Mouse (Mus musculus): ENCODE measurements at regions not wholly inside any gene's neighbourhood (a gene's known extent, or its start where the extent isn't known, plus 50 kb on each side); places are given as distances from the start of the nearest gene placed in this dataset.
A peak's percentile ranks its signal among the peaks of the same experiment; 100 is the strongest.

DNA sequence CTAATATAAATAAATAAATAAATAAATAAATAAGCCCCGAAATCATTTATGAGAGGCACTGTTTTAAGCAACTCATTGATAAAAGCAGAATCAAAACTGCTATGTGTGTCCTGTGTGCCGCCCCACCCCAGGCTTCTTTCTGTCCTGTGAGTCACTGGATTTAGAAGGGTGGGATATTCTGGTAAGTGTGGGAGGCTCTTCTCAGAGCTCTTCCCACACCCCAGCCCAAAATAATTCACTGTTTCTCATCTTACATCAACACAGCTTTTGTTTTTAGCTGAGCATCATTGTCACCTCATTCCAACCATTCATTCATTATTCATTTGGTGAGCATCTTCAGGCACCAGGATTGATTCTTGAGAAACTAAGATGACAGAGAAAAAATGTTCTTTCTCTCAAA is 118.4 kb downstream of the Barx2 start:
- no peak overlapping the region for H3K4me3 ChIP-seq
- DNase-seq (ENCODE audit: low spot score) = no peak
- no peaks in the 10 kb centered on the region for H3K27me3 ChIP-seq (replicated peaks; ENCODE audit: low read depth, poor library complexity, severe bottlenecking)
- H3K4me1 ChIP-seq = no peaks in the 10 kb centered on the region
- WGBS = 89% methylated on average over 2 of the region's 2 CpGs
- H3K36me3 ChIP-seq (replicated peaks) = no peaks in the 10 kb centered on the region
- H3K27ac ChIP-seq (replicated peaks) = no peak overlapping the region
- no peaks in the 10 kb centered on the region for H3K9me3 ChIP-seq

DNA sequence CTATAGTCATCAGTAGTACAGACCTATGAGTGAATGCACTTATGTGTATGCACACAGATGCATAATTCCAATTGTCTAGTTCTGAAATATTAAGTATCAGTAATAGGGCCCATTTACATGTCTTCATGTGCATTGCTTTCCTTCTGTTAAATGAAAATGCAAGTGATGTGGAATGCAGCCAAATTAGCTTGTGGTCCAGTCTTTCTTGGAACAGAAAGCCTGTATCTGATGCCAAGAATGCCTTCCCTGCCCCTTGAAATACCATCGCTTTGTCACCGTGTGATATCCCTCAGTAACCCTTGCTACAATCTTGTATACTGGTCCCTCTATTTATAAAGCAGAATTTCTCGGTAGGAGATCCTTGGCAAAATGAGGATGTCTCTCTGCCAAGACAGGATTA is 137.3 kb downstream of the Barx2 start:
- H3K36me3 ChIP-seq (replicated peaks) = no peaks in the 10 kb centered on the region
- H3K4me3 ChIP-seq = no peak overlapping the region
- H3K9me3 ChIP-seq = no peaks in the 10 kb centered on the region
- H3K4me1 ChIP-seq = no peaks in the 10 kb centered on the region
- no peak overlapping the region for H3K27ac ChIP-seq (replicated peaks)
- no peak for DNase-seq (ENCODE audit: low spot score)
- WGBS = 90% methylated on average over 3 of the region's 3 CpGs
- H3K27me3 ChIP-seq (replicated peaks; ENCODE audit: low read depth, poor library complexity, severe bottlenecking) = no peaks in the 10 kb centered on the region

DNA sequence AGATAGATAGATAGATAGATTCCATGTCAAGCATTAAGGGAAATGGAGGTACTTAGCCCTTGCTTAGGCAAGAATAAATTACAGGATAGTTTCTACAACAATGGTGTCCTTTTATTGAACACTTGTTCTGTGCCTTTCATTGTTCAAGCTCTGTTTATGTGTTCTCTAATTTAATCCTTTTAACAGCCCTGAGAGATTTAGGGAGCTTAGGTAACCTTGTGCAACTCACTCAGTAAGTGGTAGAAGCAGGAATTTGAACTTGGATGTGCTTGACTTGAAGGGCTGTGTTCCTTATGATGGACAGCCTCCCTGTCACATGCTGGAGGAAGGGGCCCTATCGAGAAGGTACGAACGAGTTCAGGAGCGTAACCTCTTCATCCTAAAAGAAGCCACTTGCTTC is 147.9 kb downstream of the Barx2 start:
- no peaks in the 10 kb centered on the region for H3K36me3 ChIP-seq (replicated peaks)
- no peaks in the 10 kb centered on the region for H3K4me1 ChIP-seq
- WGBS = 86% methylated on average over 4 of the region's 4 CpGs
- H3K4me3 ChIP-seq = no peak overlapping the region
- H3K27me3 ChIP-seq (replicated peaks; ENCODE audit: low read depth, poor library complexity, severe bottlenecking) = no peaks in the 10 kb centered on the region
- no peak overlapping the region for H3K27ac ChIP-seq (replicated peaks)
- H3K9me3 ChIP-seq = no peaks in the 10 kb centered on the region
- no peak for DNase-seq (ENCODE audit: low spot score)

DNA sequence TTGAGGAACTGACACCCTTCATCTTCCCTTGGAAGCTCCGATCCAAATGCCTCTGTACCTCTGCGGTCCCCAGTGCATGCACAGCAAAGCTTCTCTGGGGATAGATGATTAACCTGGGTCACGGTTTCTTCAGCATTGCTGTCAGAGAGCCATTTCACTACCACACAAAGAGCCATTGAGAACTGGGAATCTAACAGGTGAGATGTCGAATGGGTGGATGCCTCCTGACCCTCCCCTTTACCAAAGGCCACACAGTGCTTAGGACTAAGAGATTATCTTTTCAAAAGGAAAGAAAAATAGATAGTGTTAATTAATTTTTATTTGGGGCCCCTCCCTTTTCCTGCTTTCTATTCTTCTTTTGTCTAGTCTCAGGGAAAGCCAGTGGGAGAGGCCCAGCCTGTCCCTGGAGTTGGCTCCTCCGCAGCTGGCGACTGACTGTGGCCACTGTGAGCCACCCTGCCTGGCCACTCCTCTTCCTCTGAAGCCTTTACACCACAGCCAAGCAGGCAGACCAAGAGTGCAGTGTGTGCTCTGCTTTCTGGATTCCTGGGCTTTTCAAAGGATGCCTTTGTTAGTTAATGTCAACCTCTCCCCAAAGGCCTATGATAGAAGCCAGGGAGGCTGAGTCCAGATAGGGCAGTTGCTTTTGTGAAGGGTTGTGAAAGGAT is 155.2 kb downstream of the Barx2 start:
- H3K4me3 ChIP-seq = no peak overlapping the region
- no peaks in the 10 kb centered on the region for H3K27me3 ChIP-seq (replicated peaks; ENCODE audit: low read depth, poor library complexity, severe bottlenecking)
- H3K9me3 ChIP-seq = no peaks in the 10 kb centered on the region
- no peak overlapping the region for H3K27ac ChIP-seq (replicated peaks)
- H3K36me3 ChIP-seq (replicated peaks) = no peaks in the 10 kb centered on the region
- WGBS = 44% methylated on average over 6 of the region's 6 CpGs
- DNase-seq (ENCODE audit: low spot score) = no peak
- no peaks in the 10 kb centered on the region; the same call in 1 of the 2 replicates for H3K4me1 ChIP-seq

DNA sequence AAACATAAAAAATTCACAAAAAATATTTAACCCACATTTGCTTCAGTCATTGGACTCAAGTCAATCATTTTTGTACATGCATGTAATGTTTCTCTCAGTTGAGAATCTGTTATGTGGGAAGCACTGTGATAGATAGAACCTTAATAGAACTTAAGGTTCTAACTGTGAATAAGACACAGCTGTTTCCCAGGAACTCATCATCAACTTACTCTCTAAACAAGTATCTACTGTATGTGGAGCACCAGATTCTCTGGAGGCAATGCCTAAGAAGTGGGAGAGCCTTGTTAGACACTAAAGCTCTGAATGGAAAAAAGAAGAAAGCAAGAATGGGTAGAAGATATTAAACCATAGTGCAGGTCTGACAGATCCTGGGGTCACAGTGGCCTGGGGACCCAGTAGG is 182.8 kb downstream of the Barx2 start:
- no peaks in the 10 kb centered on the region for H3K9me3 ChIP-seq
- DNase-seq (ENCODE audit: low spot score) = no peak
- no peak overlapping the region for H3K4me3 ChIP-seq
- H3K36me3 ChIP-seq (replicated peaks) = no peaks in the 10 kb centered on the region
- H3K4me1 ChIP-seq = no peaks in the 10 kb centered on the region
- H3K27me3 ChIP-seq (replicated peaks; ENCODE audit: low read depth, poor library complexity, severe bottlenecking) = no peaks in the 10 kb centered on the region
- H3K27ac ChIP-seq (replicated peaks) = no peak overlapping the region

DNA sequence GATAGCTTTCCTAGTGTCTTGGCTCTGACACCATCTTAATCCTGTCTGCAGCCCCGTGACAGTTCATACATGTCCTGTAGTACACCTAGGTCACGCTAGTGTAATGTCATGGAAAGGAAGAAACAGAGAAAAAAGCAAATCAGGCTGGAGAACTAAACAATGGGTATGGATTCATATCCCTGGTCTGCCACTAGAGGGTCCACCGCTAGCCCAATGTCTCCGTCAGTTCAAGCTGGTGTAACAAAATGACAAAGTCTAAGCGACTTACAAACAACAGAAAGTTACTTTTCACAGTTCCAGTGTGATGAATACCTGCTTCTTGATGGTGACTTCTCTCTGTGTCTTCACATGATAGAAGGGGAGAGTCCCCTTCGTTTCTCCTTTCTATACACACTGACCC is 194.0 kb downstream of the Barx2 start:
- Histone ChIP-seq H3K9me3 (no peaks in the 10 kb centered on the region), H3K27ac (replicated peaks) (no peak overlapping the region), H3K36me3 (replicated peaks) (no peaks in the 10 kb centered on the region), H3K4me3 (no peak overlapping the region), H3K4me1 (peaks cover under 1% of the 10 kb centered on the region), H3K27me3 (replicated peaks; ENCODE audit: low read depth, poor library complexity, severe bottlenecking) (no peaks in the 10 kb centered on the region)
- DNase-seq (ENCODE audit: low spot score) = no peak
- 64% methylated on average over 6 of the region's 6 CpGs for WGBS

DNA sequence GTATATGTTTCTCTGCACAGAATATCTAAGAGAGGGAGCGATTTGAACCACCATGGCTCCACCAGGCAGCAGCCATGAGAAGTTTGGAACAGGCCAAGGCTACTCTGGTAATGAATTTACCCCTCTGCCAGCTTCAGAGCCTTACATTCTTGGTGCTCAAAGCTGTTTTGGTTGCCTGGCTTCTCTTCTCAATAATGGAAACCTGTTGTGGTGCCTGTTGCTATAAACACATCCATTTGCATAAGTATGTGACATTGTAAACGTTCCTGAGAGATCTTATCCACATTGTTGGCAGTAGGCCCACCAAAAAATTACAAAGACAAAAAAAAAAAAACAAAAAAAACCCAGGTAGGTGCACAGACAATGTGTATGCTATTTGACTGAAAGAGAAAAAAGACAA is 203.2 kb downstream of the Barx2 start:
- H3K4me3 ChIP-seq = no peak overlapping the region
- WGBS = 66% methylated on average over 2 of the region's 2 CpGs

DNA sequence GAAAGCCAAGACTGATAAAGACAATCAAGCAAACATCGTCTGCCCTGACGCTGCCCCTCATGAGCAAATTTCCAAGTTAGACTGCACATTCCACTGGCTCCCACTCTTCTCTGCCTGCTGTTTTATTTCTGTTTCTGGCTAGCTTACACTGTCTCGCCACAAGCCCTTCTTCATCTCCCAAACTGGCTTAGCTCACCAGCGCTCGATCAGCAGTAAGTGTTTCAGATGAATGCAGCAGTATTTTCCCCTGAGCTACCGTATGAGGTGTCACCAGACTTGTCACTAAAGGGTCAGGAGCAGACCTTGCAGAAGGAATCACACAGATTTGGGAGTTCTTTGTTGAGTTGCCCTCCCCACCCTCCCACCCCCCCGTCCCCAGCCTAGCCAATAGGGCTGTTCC is 206.6 kb downstream of the Barx2 start:
- Histone ChIP-seq H3K9me3 (no peaks in the 10 kb centered on the region), H3K27ac (replicated peaks) (no peak overlapping the region), H3K4me1 (peaks cover 4% of the 10 kb centered on the region; the same call in 1 of the 2 replicates), H3K4me3 (no peak overlapping the region), H3K27me3 (replicated peaks; ENCODE audit: low read depth, poor library complexity, severe bottlenecking) (no peaks in the 10 kb centered on the region), H3K36me3 (replicated peaks) (no peaks in the 10 kb centered on the region)
- DNase-seq (ENCODE audit: low spot score) = no peak
- whole genome bisulfite sequencing = 85% methylated on average over 6 of the region's 7 CpGs

More for the DNA sequence above, 203.2 kb downstream of the Barx2 start:
- DNase-seq (ENCODE audit: low spot score) = no peak
- no peaks in the 10 kb centered on the region for H3K27me3 ChIP-seq (replicated peaks; ENCODE audit: low read depth, poor library complexity, severe bottlenecking)
- H3K27ac ChIP-seq (replicated peaks) = no peak overlapping the region
- H3K9me3 ChIP-seq = no peaks in the 10 kb centered on the region
- peaks cover 9% of the 10 kb centered on the region for H3K4me1 ChIP-seq
- H3K36me3 ChIP-seq (replicated peaks) = no peaks in the 10 kb centered on the region

DNA sequence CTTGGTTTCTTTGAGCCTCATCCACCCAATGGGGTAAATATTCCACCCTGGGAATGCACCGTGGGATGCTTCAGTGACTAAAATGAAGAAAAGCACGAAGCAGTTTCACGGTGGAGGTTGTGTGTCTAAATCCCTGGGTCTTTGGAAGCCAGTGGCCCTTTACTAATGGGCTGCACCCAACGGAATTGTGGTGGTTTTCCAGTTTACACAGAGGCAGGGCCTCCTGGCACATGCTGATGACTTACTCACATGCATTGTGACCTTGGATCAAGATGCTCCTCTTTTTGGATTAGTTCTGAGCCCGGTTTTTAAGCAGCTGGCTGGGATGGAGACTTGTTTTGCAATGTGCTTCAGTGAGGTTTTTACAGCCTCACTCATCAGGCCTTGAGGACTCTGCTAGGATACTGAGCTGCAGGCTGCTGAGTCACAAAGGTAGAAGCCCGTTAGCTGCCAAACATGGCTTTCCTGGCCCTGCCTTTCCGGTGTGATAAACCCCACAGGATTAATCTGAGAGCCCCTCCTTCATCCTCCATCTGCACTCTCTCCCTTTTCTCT is 222.3 kb downstream of the Barx2 start:
- H3K27ac ChIP-seq (replicated peaks) = no peak overlapping the region
- DNase-seq (ENCODE audit: low spot score) = no peak
- peaks cover 25% of the 10 kb centered on the region for H3K4me1 ChIP-seq
- no peaks in the 10 kb centered on the region for H3K36me3 ChIP-seq (replicated peaks)
- no peaks in the 10 kb centered on the region for H3K9me3 ChIP-seq
- peaks cover 25% of the 10 kb centered on the region for H3K27me3 ChIP-seq (replicated peaks; ENCODE audit: low read depth, poor library complexity, severe bottlenecking)
- 74% methylated on average over 7 of the region's 7 CpGs for WGBS
- H3K4me3 ChIP-seq = no peak overlapping the region

DNA sequence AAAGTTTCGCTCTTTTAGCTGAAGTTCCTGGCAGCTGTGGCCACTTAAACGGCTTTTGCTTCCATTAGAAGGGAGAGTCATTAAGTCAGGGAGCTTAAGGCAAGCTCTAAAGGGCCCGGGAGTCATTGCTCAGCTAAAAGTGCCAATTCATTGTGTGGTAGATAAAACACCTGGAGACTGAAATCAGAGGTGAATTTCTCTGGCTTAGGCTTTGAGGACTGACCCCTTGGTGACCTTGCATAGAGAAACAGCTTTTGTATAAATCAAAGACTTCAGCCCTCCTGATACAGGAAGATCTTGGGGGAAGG is 224.1 kb upstream of the Tmem45b start:
- H3K4me1 ChIP-seq = peaks cover 39% of the 10 kb centered on the region
- H3K9me3 ChIP-seq = no peaks in the 10 kb centered on the region
- no peaks in the 10 kb centered on the region for H3K36me3 ChIP-seq (replicated peaks)
- peak overlapping the region; percentile 54; the same call in 1 of the 2 replicates for H3K27ac ChIP-seq (replicated peaks)
- 2% methylated on average over 3 of the region's 3 CpGs for WGBS
- H3K27me3 ChIP-seq (replicated peaks; ENCODE audit: low read depth, poor library complexity, severe bottlenecking) = peaks cover 48% of the 10 kb centered on the region
- H3K4me3 ChIP-seq = peak overlapping the region; percentile 42
- no peak for DNase-seq (ENCODE audit: low spot score)

DNA sequence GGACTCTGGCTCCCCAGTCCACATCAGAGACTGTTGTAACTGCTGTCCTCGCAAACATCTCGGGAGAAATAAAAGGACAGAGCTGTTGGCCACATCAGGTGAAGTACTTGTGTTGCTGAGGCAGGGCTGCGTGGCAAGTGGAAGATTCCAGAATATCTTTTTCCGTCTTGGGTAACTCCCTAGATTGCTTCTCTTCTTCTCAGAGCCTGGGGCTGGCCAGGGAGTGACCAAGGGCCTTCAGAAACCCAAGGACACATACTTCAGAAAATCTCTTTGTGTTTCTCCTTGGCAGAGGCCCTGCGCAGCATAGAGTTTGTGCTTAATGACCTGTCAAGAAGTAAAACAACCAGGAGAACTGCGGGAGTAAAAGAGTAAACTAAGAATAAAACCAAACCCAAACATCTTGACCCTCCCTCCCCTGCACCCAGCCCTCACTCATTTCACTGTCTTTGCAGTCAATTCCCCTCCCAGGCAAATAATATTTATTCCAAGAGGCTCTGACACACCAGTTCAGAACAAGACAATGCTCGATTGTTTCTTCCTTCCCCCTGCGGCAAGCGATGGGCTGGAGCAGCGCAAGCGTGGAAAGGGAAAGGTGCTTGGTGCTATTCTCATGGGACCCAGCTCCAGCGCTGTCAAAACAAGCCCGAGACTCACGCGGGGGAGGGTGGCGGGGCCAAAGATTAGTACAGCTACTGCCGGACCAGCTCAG is 223.6 kb upstream of the Tmem45b start:
- peak overlapping the region; percentile 54; the same call in 1 of the 2 replicates for H3K27ac ChIP-seq (replicated peaks)
- no peaks in the 10 kb centered on the region for H3K36me3 ChIP-seq (replicated peaks)
- H3K4me1 ChIP-seq = peaks cover 44% of the 10 kb centered on the region
- WGBS = 19% methylated on average over 17 of the region's 17 CpGs
- no peaks in the 10 kb centered on the region for H3K9me3 ChIP-seq
- H3K27me3 ChIP-seq (replicated peaks; ENCODE audit: low read depth, poor library complexity, severe bottlenecking) = peaks cover 53% of the 10 kb centered on the region
- DNase-seq (ENCODE audit: low spot score) = peak; percentile 70
- H3K4me3 ChIP-seq = peak overlapping the region; percentile 42

DNA sequence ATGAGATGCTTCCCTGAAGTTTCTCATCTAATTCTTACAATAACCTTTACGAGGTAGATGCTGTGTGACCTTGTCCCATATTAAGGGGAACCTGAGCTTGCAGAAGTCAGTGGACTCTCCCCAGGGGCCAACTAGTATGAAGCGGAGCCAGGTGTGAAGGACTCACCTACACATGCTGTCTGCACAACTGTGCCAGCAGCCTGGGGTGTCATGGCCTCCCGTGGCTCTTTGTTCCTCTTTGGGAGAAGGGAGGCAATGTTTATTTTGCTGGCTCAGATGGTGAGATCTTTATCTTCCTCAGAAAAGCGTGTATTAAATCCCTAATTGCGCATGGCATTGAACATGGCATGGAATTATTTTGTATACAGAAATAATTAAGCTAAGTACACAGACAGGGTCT is 222.2 kb upstream of the Tmem45b start:
- H3K36me3 ChIP-seq (replicated peaks) = no peaks in the 10 kb centered on the region
- H3K4me3 ChIP-seq = no peak overlapping the region
- WGBS = 78% methylated on average over 5 of the region's 5 CpGs
- no peaks in the 10 kb centered on the region for H3K9me3 ChIP-seq
- H3K27me3 ChIP-seq (replicated peaks; ENCODE audit: low read depth, poor library complexity, severe bottlenecking) = peaks cover 67% of the 10 kb centered on the region
- peaks cover 52% of the 10 kb centered on the region for H3K4me1 ChIP-seq
- H3K27ac ChIP-seq (replicated peaks) = no peak overlapping the region
- no peak for DNase-seq (ENCODE audit: low spot score)

DNA sequence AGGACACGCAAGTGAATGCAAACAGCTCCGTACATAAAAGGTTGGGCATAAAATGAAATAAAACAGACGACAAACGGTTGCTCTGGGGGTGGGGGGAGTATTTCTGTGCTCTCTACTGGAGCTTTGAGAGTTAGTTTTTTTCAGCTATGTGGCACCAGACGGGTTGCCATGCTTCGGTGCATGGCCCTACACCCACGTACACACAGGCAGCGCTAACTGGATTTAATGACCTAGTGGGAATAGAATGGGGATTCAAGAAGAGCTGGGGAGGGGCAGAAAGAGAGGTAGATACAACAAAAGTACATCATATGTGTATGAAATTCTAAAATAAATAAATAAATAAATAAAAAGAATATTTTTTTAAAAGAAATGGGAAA is 220.5 kb upstream of the Tmem45b start:
- H3K9me3 ChIP-seq = no peaks in the 10 kb centered on the region
- no peak overlapping the region for H3K4me3 ChIP-seq
- peaks cover 52% of the 10 kb centered on the region for H3K4me1 ChIP-seq
- peaks cover 65% of the 10 kb centered on the region for H3K27me3 ChIP-seq (replicated peaks; ENCODE audit: low read depth, poor library complexity, severe bottlenecking)
- 85% methylated on average over 8 of the region's 8 CpGs for WGBS
- no peak overlapping the region for H3K27ac ChIP-seq (replicated peaks)
- no peaks in the 10 kb centered on the region for H3K36me3 ChIP-seq (replicated peaks)
- no peak for DNase-seq (ENCODE audit: low spot score)
